Mouse (Mus musculus): ENCODE data around the gene C2cd5. TPM values are rescaled to one million over a fixed set of nuclear protein-coding genes. Genes with fewer than 3 reads are reported as not detected.

The C2cd5 gene
- polyA plus RNA-seq, 1 experiment from 2014 or later, result 32.7 TPM

GRCm38 (mm10) chr6:142972205-142972604, 127.7 kb downstream of the C2cd5 start:
- no peaks in the 10 kb centered on the region for H3K9me3 ChIP-seq (ENCODE audit: control insufficient read depth, low read depth, low read length)
- 68% methylated on average over 2 of the region's 2 CpGs for WGBS
- H3K4me2 ChIP-seq (replicated peaks; ENCODE audit: low read depth, low read length), result no peak overlapping the region
- no peaks in the 10 kb centered on the region for H3K36me3 ChIP-seq (ENCODE audit: control insufficient read depth, insufficient read depth, low read length)
- no peak overlapping the region for H3K9ac ChIP-seq (replicated peaks; ENCODE audit: low read depth, low read length)
- H3K4me3 ChIP-seq (ENCODE audit: low read depth, low read length), result no peak overlapping the region
- ATAC-seq (ENCODE audit: insufficient number of reproducible peaks, insufficient read depth, low FRiP score, low read depth), result no peak
- no peaks in the 10 kb centered on the region for H3K4me1 ChIP-seq (ENCODE audit: control insufficient read depth, insufficient read depth, low read length)
- H3K27ac ChIP-seq (ENCODE audit: low read length), result no peak overlapping the region
- H3K27me3 ChIP-seq (ENCODE audit: control insufficient read depth, insufficient read depth, low read length), result no peaks in the 10 kb centered on the region

- H3K36me3 ChIP-seq (ENCODE audit: control insufficient read depth, insufficient read depth, low read length), result no peaks in the 10 kb centered on the region
- H3K4me2 ChIP-seq (replicated peaks; ENCODE audit: low read depth, low read length), result no peak overlapping the region
- 83% methylated on average over 1 of the region's 1 CpGs for WGBS
- no peak overlapping the region for H3K4me3 ChIP-seq (ENCODE audit: low read depth, low read length)
- H3K9me3 ChIP-seq (ENCODE audit: control insufficient read depth, low read depth, low read length), result no peaks in the 10 kb centered on the region
- no peak overlapping the region for H3K27ac ChIP-seq (ENCODE audit: low read length)
- ATAC-seq (ENCODE audit: insufficient number of reproducible peaks, insufficient read depth, low FRiP score, low read depth), result no peak
- H3K27me3 ChIP-seq (ENCODE audit: control insufficient read depth, insufficient read depth, low read length), result 0 out of 2 replicates have a peak, but pooled peaks cover 3% of the 10 kb centered on the region
- no peak overlapping the region for H3K9ac ChIP-seq (replicated peaks; ENCODE audit: low read depth, low read length)
- no peaks in the 10 kb centered on the region for H3K4me1 ChIP-seq (ENCODE audit: control insufficient read depth, insufficient read depth, low read length)
Observed at GRCm38 (mm10) chr6:142967407-142967806, 132.5 kb downstream of the C2cd5 start.

GRCm38 (mm10) chr6:142964531-142965385, 135.2 kb downstream of the C2cd5 start:
- H3K9ac ChIP-seq (replicated peaks; ENCODE audit: low read depth, low read length), result peak overlapping the region; percentile 40; the same call in 1 of the 2 replicates
- no peaks in the 10 kb centered on the region for H3K9me3 ChIP-seq (ENCODE audit: control insufficient read depth, low read depth, low read length)
- peak overlapping the region; percentile 57 for H3K4me3 ChIP-seq (ENCODE audit: low read depth, low read length)
- peak overlapping the region; percentile 67 for H3K27ac ChIP-seq (ENCODE audit: low read length)
- H3K4me2 ChIP-seq (replicated peaks; ENCODE audit: low read depth, low read length), result peak overlapping the region; percentile 97
- H3K27me3 ChIP-seq (ENCODE audit: control insufficient read depth, insufficient read depth, low read length), result 0 out of 2 replicates have a peak, but pooled peaks cover 3% of the 10 kb centered on the region
- WGBS, result under 1% methylated on average over 39 of the region's 39 CpGs
- H3K36me3 ChIP-seq (ENCODE audit: control insufficient read depth, insufficient read depth, low read length), result no peaks in the 10 kb centered on the region
- ATAC-seq (ENCODE audit: insufficient number of reproducible peaks, insufficient read depth, low FRiP score, low read depth), result peak; percentile 80
- H3K4me1 ChIP-seq (ENCODE audit: control insufficient read depth, insufficient read depth, low read length), result no peaks in the 10 kb centered on the region

- Histone ChIP-seq H3K4me1 (ENCODE audit: control insufficient read depth, insufficient read depth, low read length) (no peaks in the 10 kb centered on the region), H3K27me3 (ENCODE audit: control insufficient read depth, insufficient read depth, low read length) (0 out of 2 replicates have a peak, but pooled peaks cover 3% of the 10 kb centered on the region), H3K9me3 (ENCODE audit: control insufficient read depth, low read depth, low read length) (no peaks in the 10 kb centered on the region), H3K4me3 (ENCODE audit: low read depth, low read length) (peak within 1 kb of the TSS; percentile 57), H3K9ac (replicated peaks; ENCODE audit: low read depth, low read length) (peak within 1 kb of the TSS; percentile 40; the same call in 1 of the 2 replicates), H3K27ac (ENCODE audit: low read length) (peak within 1 kb of the TSS; percentile 67), H3K4me2 (replicated peaks; ENCODE audit: low read depth, low read length) (peak within 1 kb of the TSS; percentile 97), H3K36me3 (ENCODE audit: control insufficient read depth, insufficient read depth, low read length) (no peaks in the 10 kb centered on the region)
- WGBS, result under 1% methylated on average over 45 of the region's 45 CpGs
- peak; percentile 66 for ATAC-seq (ENCODE audit: insufficient number of reproducible peaks, insufficient read depth, low FRiP score, low read depth)
Observed at GRCm38 (mm10) chr6:142964076-142964530, 135.8 kb downstream of the C2cd5 start, which contains the start of gene St8sia1. Gene St8sia1, minus strand, starts transcription at chr6:142964452.

- H3K9me3 ChIP-seq (ENCODE audit: control insufficient read depth, low read depth, low read length), result no peaks in the 10 kb centered on the region
- no peaks in the 10 kb centered on the region for H3K4me1 ChIP-seq (ENCODE audit: control insufficient read depth, insufficient read depth, low read length)
- WGBS, result 24% methylated on average over 30 of the region's 30 CpGs
- H3K27me3 ChIP-seq (ENCODE audit: control insufficient read depth, insufficient read depth, low read length), result 0 out of 2 replicates have a peak, but pooled peaks cover 3% of the 10 kb centered on the region
- no peak overlapping the region for H3K27ac ChIP-seq (ENCODE audit: low read length)
- peak overlapping the region; percentile 40; the same call in 1 of the 2 replicates for H3K9ac ChIP-seq (replicated peaks; ENCODE audit: low read depth, low read length)
- peak overlapping the region; percentile 57 for H3K4me3 ChIP-seq (ENCODE audit: low read depth, low read length)
- no peaks in the 10 kb centered on the region for H3K36me3 ChIP-seq (ENCODE audit: control insufficient read depth, insufficient read depth, low read length)
- peak overlapping the region; percentile 97 for H3K4me2 ChIP-seq (replicated peaks; ENCODE audit: low read depth, low read length)
- no peak; the same call in 1 of the 2 replicates for ATAC-seq (ENCODE audit: insufficient number of reproducible peaks, insufficient read depth, low FRiP score, low read depth)
Observed at GRCm38 (mm10) chr6:142963480-142964075, 136.4 kb downstream of the C2cd5 start.

GRCm38 (mm10) chr6:142962881-142963280, 137.1 kb downstream of the C2cd5 start:
- Histone ChIP-seq H3K4me3 (ENCODE audit: low read depth, low read length) (no peak overlapping the region; the same call in 1 of the 2 replicates), H3K27me3 (ENCODE audit: control insufficient read depth, insufficient read depth, low read length) (0 out of 2 replicates have a peak, but pooled peaks cover 3% of the 10 kb centered on the region), H3K9ac (replicated peaks; ENCODE audit: low read depth, low read length) (no peak overlapping the region), H3K36me3 (ENCODE audit: control insufficient read depth, insufficient read depth, low read length) (no peaks in the 10 kb centered on the region), H3K9me3 (ENCODE audit: control insufficient read depth, low read depth, low read length) (no peaks in the 10 kb centered on the region), H3K27ac (ENCODE audit: low read length) (no peak overlapping the region), H3K4me1 (ENCODE audit: control insufficient read depth, insufficient read depth, low read length) (no peaks in the 10 kb centered on the region), H3K4me2 (replicated peaks; ENCODE audit: low read depth, low read length) (no peak overlapping the region)
- ATAC-seq (ENCODE audit: insufficient number of reproducible peaks, insufficient read depth, low FRiP score, low read depth), result no peak
- 85% methylated on average over 14 of the region's 14 CpGs for WGBS

GRCm38 (mm10) chr6:142962476-142962875, 137.5 kb downstream of the C2cd5 start:
- H3K27me3 ChIP-seq (ENCODE audit: control insufficient read depth, insufficient read depth, low read length), result 0 out of 2 replicates have a peak, but pooled peaks cover 3% of the 10 kb centered on the region
- no peak overlapping the region; the same call in 1 of the 2 replicates for H3K4me3 ChIP-seq (ENCODE audit: low read depth, low read length)
- H3K9ac ChIP-seq (replicated peaks; ENCODE audit: low read depth, low read length), result no peak overlapping the region
- no peaks in the 10 kb centered on the region for H3K4me1 ChIP-seq (ENCODE audit: control insufficient read depth, insufficient read depth, low read length)
- H3K36me3 ChIP-seq (ENCODE audit: control insufficient read depth, insufficient read depth, low read length), result no peaks in the 10 kb centered on the region
- no peaks in the 10 kb centered on the region for H3K9me3 ChIP-seq (ENCODE audit: control insufficient read depth, low read depth, low read length)
- ATAC-seq (ENCODE audit: insufficient number of reproducible peaks, insufficient read depth, low FRiP score, low read depth), result no peak
- no peak overlapping the region for H3K4me2 ChIP-seq (replicated peaks; ENCODE audit: low read depth, low read length)
- no peak overlapping the region for H3K27ac ChIP-seq (ENCODE audit: low read length)
- WGBS, result 73% methylated on average over 10 of the region's 10 CpGs

GRCm38 (mm10) chr6:142961721-142962455, 138.1 kb downstream of the C2cd5 start:
- WGBS, result 69% methylated on average over 9 of the region's 9 CpGs
- Histone ChIP-seq H3K4me3 (ENCODE audit: low read depth, low read length) (no peak overlapping the region), H3K9me3 (ENCODE audit: control insufficient read depth, low read depth, low read length) (no peaks in the 10 kb centered on the region), H3K36me3 (ENCODE audit: control insufficient read depth, insufficient read depth, low read length) (no peaks in the 10 kb centered on the region), H3K27me3 (ENCODE audit: control insufficient read depth, insufficient read depth, low read length) (0 out of 2 replicates have a peak, but pooled peaks cover 3% of the 10 kb centered on the region), H3K4me2 (replicated peaks; ENCODE audit: low read depth, low read length) (no peak overlapping the region), H3K9ac (replicated peaks; ENCODE audit: low read depth, low read length) (no peak overlapping the region), H3K4me1 (ENCODE audit: control insufficient read depth, insufficient read depth, low read length) (no peaks in the 10 kb centered on the region), H3K27ac (ENCODE audit: low read length) (no peak overlapping the region)
- no peak for ATAC-seq (ENCODE audit: insufficient number of reproducible peaks, insufficient read depth, low FRiP score, low read depth)
